Mouse (Mus musculus): ENCODE measurements around the gene Cap1. TPM values are rescaled to one million over a fixed set of nuclear protein-coding genes. Genes with fewer than 3 reads are reported as not detected.
"Not testable (repeated sequence)": the region's sequence is repeated elsewhere in the genome, so short reads cannot be mapped to it uniquely, and the experiment has no call there.

The Cap1 gene
- total RNA-seq, 2 experiments from 2014 or later, result 80.5 to 81.2 TPM

DNA sequence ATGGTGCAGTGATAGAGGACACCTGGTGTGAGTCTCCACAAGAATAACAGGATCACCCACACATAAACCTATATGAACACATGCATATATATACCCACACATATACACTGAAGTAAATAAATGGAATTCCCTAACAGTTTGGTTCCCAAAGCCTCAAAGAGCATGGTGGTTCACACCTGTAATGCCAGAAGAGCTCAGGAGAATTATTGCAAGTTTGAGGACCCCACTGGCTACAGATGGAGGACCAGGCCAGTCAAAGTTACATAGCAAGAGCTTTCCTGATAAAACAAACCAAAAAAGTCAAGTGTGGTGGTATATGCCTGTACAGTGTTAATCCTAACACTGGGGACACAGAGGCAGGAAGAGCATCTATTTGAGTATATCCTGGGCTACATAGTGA, 34.3 kb downstream of the Cap1 start:
- ATAC-seq (replicated peaks; ENCODE audit: low FRiP score, poor library complexity, severe bottlenecking), result no peak

- no peak for ATAC-seq (replicated peaks; ENCODE audit: low FRiP score, poor library complexity, severe bottlenecking)
These were observed 37.7 kb downstream of the Cap1 start for GRCm38 (mm10) chr4:122848150-122848621.

GRCm38 (mm10) chr4:122838416-122838815, 47.4 kb downstream of the Cap1 start:
- no peak for ATAC-seq (replicated peaks; ENCODE audit: low FRiP score, poor library complexity, severe bottlenecking)

- ATAC-seq (replicated peaks; ENCODE audit: low FRiP score, poor library complexity, severe bottlenecking), result no peak
These were observed 47.9 kb downstream of the Cap1 start for GRCm38 (mm10) chr4:122837994-122838393.

- no peak for ATAC-seq (replicated peaks; ENCODE audit: low FRiP score, poor library complexity, severe bottlenecking)
These were observed 48.6 kb downstream of the Cap1 start for GRCm38 (mm10) chr4:122837180-122837730.

DNA sequence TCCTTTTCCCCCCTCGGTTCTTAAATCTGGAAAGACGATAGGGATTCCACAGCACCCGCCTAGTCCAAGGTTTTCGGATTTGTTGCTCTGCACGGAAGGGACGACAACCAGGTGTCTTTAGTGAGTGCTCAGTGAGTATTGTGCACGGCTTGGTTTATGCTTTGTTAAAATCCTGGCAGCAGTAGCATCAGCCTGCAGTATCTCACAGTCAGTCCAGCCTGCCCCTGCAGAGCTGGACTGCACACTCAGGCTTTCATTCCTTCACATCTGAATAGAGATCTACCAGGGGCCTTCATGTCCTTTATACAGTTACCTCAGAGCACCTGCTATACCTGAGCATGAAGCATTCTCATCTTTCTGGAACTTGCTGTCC, 49.5 kb downstream of the Cap1 start:
- peak; percentile 43 for ATAC-seq (replicated peaks; ENCODE audit: low FRiP score, poor library complexity, severe bottlenecking)

DNA sequence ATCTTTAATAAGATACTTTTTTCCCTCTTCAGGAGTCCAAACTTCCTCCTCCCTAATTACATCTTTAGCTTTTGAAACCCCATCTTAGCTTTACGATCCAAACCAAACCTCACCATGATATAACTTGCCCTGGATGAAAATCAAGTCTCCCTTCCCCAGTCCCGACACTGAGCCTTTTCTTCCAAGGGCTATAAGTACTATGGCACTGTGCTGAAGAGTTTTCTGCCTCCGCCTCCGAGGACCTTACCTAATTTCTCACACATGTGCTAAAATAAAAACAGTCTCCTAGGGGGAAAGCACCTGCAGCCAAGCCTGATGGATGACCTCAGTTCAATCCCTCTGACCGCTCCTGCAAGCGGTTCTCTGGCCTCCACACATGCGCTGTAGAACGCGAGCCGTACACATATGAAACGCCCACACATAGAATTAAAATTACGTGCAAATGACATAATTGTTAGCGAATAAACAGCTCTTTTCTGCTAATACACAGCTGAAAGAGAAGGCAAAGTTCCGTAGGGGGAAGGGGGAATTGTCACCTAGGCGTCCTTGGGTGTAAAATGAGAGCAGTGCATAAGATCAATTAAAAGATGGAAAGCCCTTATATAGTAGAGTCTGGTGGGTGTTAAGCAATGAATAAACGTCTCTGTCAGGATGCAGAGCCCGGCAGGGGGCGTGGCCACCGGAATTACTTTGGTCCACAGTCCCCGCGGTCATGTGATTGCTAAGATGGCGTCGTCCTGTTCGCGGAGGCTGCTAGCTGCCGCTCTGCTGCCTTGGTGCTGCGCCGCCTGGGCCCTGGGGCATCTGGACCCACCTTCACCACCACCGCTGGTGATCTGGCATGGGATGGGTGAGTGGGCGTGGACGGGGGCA, 50.1 kb downstream of the Cap1 start, which contains the start of gene Ppt1:
Gene Ppt1 (plus strand): TSS at position 713 of the 873 bp plus-strand sequence.
- peak; percentile 92 for ATAC-seq (replicated peaks; ENCODE audit: low FRiP score, poor library complexity, severe bottlenecking)

DNA sequence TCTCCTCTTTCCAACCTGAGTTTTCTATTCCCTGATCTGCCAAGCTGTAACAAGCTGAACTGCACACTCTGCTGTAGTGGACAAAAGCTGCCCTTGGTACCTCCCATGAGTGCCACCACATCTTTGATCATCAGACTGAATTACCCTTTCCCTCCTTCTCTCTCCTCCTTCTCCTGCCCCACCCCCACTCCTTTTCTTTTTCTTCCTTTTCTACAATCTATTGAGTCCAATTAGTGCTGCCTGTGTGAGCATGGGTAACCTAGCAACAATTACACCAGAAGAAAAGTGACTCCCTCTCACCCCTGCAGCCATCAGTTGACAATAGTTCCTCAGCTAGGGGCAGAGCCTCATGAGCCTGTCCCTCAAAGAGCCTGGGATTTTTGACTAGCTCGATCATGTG, 54.0 kb downstream of the Cap1 start:
- ATAC-seq (replicated peaks; ENCODE audit: low FRiP score, poor library complexity, severe bottlenecking), result no peak

DNA sequence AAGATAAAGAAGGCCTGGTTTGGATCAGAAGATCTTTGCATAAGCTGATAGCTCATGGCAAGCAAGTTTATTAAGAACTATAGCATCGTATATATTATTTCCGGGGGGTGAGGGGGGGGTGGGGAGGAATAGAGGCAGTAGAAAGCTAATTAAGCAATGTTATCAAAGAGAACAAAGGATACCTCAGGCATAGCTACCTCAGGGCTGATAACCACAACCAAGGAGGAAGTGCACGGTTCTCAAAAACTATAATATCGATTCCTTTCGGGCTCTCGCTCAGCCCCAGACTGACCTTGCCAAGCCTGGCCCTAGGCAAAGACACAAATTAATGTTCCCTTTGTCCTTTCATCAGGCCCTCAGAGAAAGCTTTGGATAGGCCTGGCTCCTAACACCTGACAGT, 56.5 kb downstream of the Cap1 start:
- no peak for ATAC-seq (replicated peaks; ENCODE audit: low FRiP score, poor library complexity, severe bottlenecking)

DNA sequence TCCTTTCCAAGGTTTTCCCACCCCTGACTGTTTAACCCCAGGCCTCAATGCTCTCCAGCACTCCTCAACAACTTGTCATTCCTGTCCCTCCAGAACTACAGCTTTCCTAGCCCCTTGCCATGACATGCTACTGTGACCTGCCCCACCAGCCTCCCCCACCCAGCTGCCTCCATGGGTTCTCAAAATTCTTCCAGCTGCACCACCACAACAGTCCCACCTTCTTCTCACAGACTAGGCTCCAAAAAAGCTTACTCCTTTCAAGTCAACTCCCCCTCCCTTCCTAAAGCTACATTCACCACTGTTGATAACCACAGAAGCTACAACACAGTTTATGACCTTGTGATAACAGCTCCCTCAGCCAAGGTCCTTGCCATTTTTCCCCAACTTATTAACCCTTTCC, 58.2 kb downstream of the Cap1 start:
- no peak for ATAC-seq (replicated peaks; ENCODE audit: low FRiP score, poor library complexity, severe bottlenecking)

GRCm38 (mm10) chr4:122820941-122821340, 64.9 kb downstream of the Cap1 start:
- not testable (repeated sequence) for ATAC-seq (replicated peaks; ENCODE audit: low FRiP score, poor library complexity, severe bottlenecking)

DNA sequence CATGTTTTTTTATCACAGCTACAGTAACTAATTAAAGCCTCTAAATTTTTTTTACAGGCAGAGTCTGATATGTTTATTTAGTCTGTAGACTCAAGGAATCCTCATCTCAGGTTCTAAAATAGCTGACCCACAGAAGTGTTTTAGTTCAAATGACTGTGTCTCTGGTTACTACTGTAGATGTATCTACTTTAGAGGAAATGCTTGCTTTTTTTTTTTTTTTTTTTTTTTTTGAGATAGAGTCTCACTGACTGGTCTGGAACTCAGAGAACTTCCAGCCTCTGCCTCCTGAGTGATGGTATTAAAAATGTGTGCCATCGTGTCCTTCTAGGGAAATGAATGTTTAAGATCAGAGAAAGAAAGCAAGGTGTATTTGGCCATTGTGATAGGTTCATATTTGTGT, 69.7 kb downstream of the Cap1 start:
- ATAC-seq (replicated peaks; ENCODE audit: low FRiP score, poor library complexity, severe bottlenecking), result no peak

- ATAC-seq (replicated peaks; ENCODE audit: low FRiP score, poor library complexity, severe bottlenecking), result no peak
These were observed 74.0 kb downstream of the Cap1 start for GRCm38 (mm10) chr4:122811824-122812223.

DNA sequence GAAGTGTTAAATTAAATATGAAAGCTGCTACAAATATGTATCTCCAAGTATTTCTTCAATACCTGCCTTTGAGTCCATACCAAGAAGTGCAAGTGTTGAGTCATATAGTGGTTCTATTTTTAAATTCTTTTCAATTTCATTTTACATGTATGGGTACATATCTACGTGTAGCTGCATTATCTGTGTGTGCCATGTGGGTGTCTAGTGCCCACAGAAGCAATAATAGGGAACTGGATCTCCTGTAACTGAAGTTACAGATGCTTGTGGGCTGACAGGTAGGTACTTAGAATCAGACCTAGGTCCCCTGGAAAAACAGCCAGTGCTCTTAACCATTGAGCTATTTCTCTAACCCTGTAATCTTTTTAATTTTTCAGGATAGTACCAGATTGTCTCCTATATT, 74.7 kb downstream of the Cap1 start:
- ATAC-seq (replicated peaks; ENCODE audit: low FRiP score, poor library complexity, severe bottlenecking), result no peak

Other genes starting within 250 kb of the Cap1 start
- not detected in 2 replicates for gene 9530002B09Rik, start 196.8 kb downstream of the Cap1 start, total RNA-seq (2015; ENCODE audit: low replicate concordance)
- not detected in 2 replicates for gene 9530002B09Rik, start 196.8 kb downstream of the Cap1 start, total RNA-seq (2017; ENCODE audit: low replicate concordance)
- 15.1 and 39.3 TPM in 2 replicates for gene Ppt1, start 49.8 kb downstream of the Cap1 start, total RNA-seq (2015; ENCODE audit: low replicate concordance)
- gene Ppt1, start 49.8 kb downstream of the Cap1 start, total RNA-seq (2017; ENCODE audit: low replicate concordance), result 6.9 and 12.6 TPM in 2 replicates
- not detected in 2 replicates for gene Mfsd2a, start 75.1 kb upstream of the Cap1 start, total RNA-seq (2015; ENCODE audit: low replicate concordance)
- not detected in 2 replicates for gene Mfsd2a, start 75.1 kb upstream of the Cap1 start, total RNA-seq (2017; ENCODE audit: low replicate concordance)
- not detected in 2 replicates for gene Mycl, start 109.6 kb upstream of the Cap1 start, total RNA-seq (2015; ENCODE audit: low replicate concordance)
- gene Mycl, start 109.6 kb upstream of the Cap1 start, total RNA-seq (2017; ENCODE audit: low replicate concordance), result not detected in 2 replicates
- 1.3 and 3.6 TPM in 2 replicates for gene Trit1, start 130.5 kb upstream of the Cap1 start, total RNA-seq (2015; ENCODE audit: low replicate concordance)
- gene Trit1, start 130.5 kb upstream of the Cap1 start, total RNA-seq (2017; ENCODE audit: low replicate concordance), result 6.0 and 9.9 TPM in 2 replicates
- gene Bmp8b, start 219.1 kb upstream of the Cap1 start, total RNA-seq (2015; ENCODE audit: low replicate concordance), result 2.2 and 6.7 TPM in 2 replicates
- 0.77 TPM in 1 of 2 replicates, not detected in the other for gene Bmp8b, start 219.1 kb upstream of the Cap1 start, total RNA-seq (2017; ENCODE audit: low replicate concordance)
- not detected in 2 replicates for gene Oxct2b, start 230.2 kb upstream of the Cap1 start, total RNA-seq (2015; ENCODE audit: low replicate concordance)
- gene Oxct2b, start 230.2 kb upstream of the Cap1 start, total RNA-seq (2017; ENCODE audit: low replicate concordance), result 1.5 TPM in 1 of 2 replicates, not detected in the other